Mouse (Mus musculus) intestine, embryonic 14.5 days (tissue): ENCODE data around the gene S100a8. TPM values are rescaled to one million over a fixed set of nuclear protein-coding genes. Genes with fewer than 3 reads are reported as not detected.

Experiments used
- ATAC-seq: fragments of 200-750 bp; cut with Nextera tagmentation; replicated peaks from 2 replicates; pipeline ENCODE4 v1.8.0; 2017; ENCODE audit warnings: low read depth, moderate number of reproducible peaks, moderate TSS enrichment, moderate library complexity; ENCODE audit not compliant: low FRiP score, low TSS enrichment
- DNase-seq: peaks from one replicate; pipeline ENCODE4 v3.0.0-alpha.2; 2018; ENCODE audit warnings: low spot score
- H3K27ac ChIP-seq: fragments of 300-500 bp; sonication (generic); 2 replicates; pipeline ENCODE4 v1.5.1; 2014; ENCODE audit warnings: low read depth, mild to moderate bottlenecking, control low read depth
- H3K27me3 ChIP-seq: fragments of 300-500 bp; sonication (generic); replicated peaks from 2 replicates; pipeline ENCODE4 v1.6.1; 2014; ENCODE audit warnings: low read length, control low read depth; ENCODE audit not compliant: control insufficient read depth, insufficient read depth
- H3K36me3 ChIP-seq: fragments of 300-500 bp; sonication (generic); 2 replicates; pipeline ENCODE4 v1.6.1; 2014; ENCODE audit warnings: low read length, control low read depth; ENCODE audit not compliant: control insufficient read depth, insufficient read depth
- H3K4me1 ChIP-seq: fragments of 300-500 bp; sonication (generic); replicated peaks from 2 replicates; pipeline ENCODE4 v1.6.1; 2014; ENCODE audit warnings: low read length, control low read depth, mixed read lengths; ENCODE audit not compliant: control insufficient read depth, insufficient read depth
- H3K4me2 ChIP-seq: fragments of 300-500 bp; sonication (generic); 2 replicates; pipeline ENCODE4 v1.6.1; 2014; ENCODE audit warnings: low read length
- H3K4me3 ChIP-seq: fragments of 300-500 bp; sonication (generic); 2 replicates; pipeline ENCODE4 v1.5.1; 2014; ENCODE audit warnings: low read depth, low read length, control low read depth, mixed read lengths
- H3K9ac ChIP-seq: fragments of 300-500 bp; sonication (generic); 2 replicates; pipeline ENCODE4 v1.6.1; 2014; ENCODE audit warnings: mild to moderate bottlenecking, low read length
- H3K9me3 ChIP-seq: fragments of 300-500 bp; sonication (generic); 2 replicates; pipeline ENCODE4 v1.6.1; 2016; ENCODE audit warnings: low read length, control low read depth; ENCODE audit not compliant: control insufficient read depth
- WGBS: fragments of 180-500 bp; shearing (Covaris S2); extraction: QIAGEN DNeasy Blood & Tissue Kit; methylation state at CpG from one replicate; pipeline ENCODE4 v1.1.7; 2014; 5-methylcytosine and 5-hydroxymethylcytosine counted together
- polyA plus RNA-seq: library from polyadenylated mRNA; unstranded; fragments of >200 nt; fragmentation: Nextera tagmentation; extraction: Ambion mirVana; gene quantifications from 2 replicates; pipeline ENCODE4 v1.2.1, GENCODE M21; 2014

The S100a8 gene
- polyA plus RNA-seq = 2.3 and 14.3 TPM in 2 replicates

GRCm38 (mm10) chr3:90668846-90669245 is at the start of gene S100a8:
S100a8 (plus strand) TSS chr3:90668978.
- 73% methylated on average over 8 of the region's 8 CpGs for WGBS
- H3K27me3 ChIP-seq = no peaks in the 10 kb centered on the region
- no peak within 1 kb of the TSS for H3K27ac ChIP-seq
- H3K4me3 ChIP-seq = no peak within 1 kb of the TSS
- H3K4me2 ChIP-seq = no peak within 1 kb of the TSS
- no peaks in the 10 kb centered on the region for H3K36me3 ChIP-seq
- H3K4me1 ChIP-seq = no peaks in the 10 kb centered on the region
- no peak within 1 kb of the TSS for H3K9ac ChIP-seq
- ATAC-seq (no peak), DNase-seq (no peak)
- no peaks in the 10 kb centered on the region for H3K9me3 ChIP-seq

- WGBS = 47% methylated on average over 7 of the region's 7 CpGs
These were observed 47.2 kb upstream of the S100a8 start for GRCm38 (mm10) chr3:90621552-90621951.

GRCm38 (mm10) chr3:90623435-90624071 is 45.2 kb upstream of the S100a8 start:
- H3K4me2 ChIP-seq = no peak overlapping the region
- no peaks in the 10 kb centered on the region for H3K9me3 ChIP-seq
- no peak overlapping the region for H3K9ac ChIP-seq
- H3K27me3 ChIP-seq = no peaks in the 10 kb centered on the region
- peak overlapping the region; percentile 39; the same call in 1 of the 2 replicates for H3K27ac ChIP-seq
- H3K4me1 ChIP-seq = peaks cover 12% of the 10 kb centered on the region
- ATAC-seq (no peak), DNase-seq (peak; percentile 86)
- no peak overlapping the region for H3K4me3 ChIP-seq
- WGBS = 14% methylated on average over 2 of the region's 2 CpGs
- H3K36me3 ChIP-seq = no peaks in the 10 kb centered on the region

More at GRCm38 (mm10) chr3:90621552-90621951, 47.2 kb upstream of the S100a8 start:
- Histone ChIP-seq H3K36me3 (no peaks in the 10 kb centered on the region), H3K4me1 (peaks cover 12% of the 10 kb centered on the region), H3K27ac (no peak overlapping the region), H3K4me2 (no peak overlapping the region), H3K9ac (no peak overlapping the region), H3K4me3 (no peak overlapping the region), H3K9me3 (no peaks in the 10 kb centered on the region), H3K27me3 (no peaks in the 10 kb centered on the region)
- ATAC-seq = no peak
- DNase-seq = no peak

GRCm38 (mm10) chr3:90625496-90625895 is 43.3 kb upstream of the S100a8 start:
- peak overlapping the region; percentile 69; the same call in 1 of the 2 replicates for H3K27ac ChIP-seq

GRCm38 (mm10) chr3:90626266-90627021 is 42.3 kb upstream of the S100a8 start:
- Histone ChIP-seq H3K4me2 (peak overlapping the region; percentile 3), H3K27me3 (no peaks in the 10 kb centered on the region), H3K9ac (no peak overlapping the region), H3K27ac (peak overlapping the region; percentile 69), H3K9me3 (no peaks in the 10 kb centered on the region), H3K4me3 (no peak overlapping the region), H3K4me1 (peaks cover 12% of the 10 kb centered on the region), H3K36me3 (no peaks in the 10 kb centered on the region)
- DNase-seq (no peak), ATAC-seq (peak; percentile 75)
- 33% methylated on average over 9 of the region's 9 CpGs for WGBS

More at GRCm38 (mm10) chr3:90625496-90625895, 43.3 kb upstream of the S100a8 start:
- WGBS = 75% methylated on average over 5 of the region's 5 CpGs
- ATAC-seq = no peak
- DNase-seq = no peak
- H3K4me2 ChIP-seq = no peak overlapping the region
- no peak overlapping the region for H3K4me3 ChIP-seq
- no peaks in the 10 kb centered on the region for H3K36me3 ChIP-seq
- H3K27me3 ChIP-seq = no peaks in the 10 kb centered on the region
- no peaks in the 10 kb centered on the region for H3K9me3 ChIP-seq
- H3K4me1 ChIP-seq = peaks cover 12% of the 10 kb centered on the region
- no peak overlapping the region for H3K9ac ChIP-seq

GRCm38 (mm10) chr3:90627366-90627765 is 41.4 kb upstream of the S100a8 start:
- peak overlapping the region; percentile 3; the same call in 1 of the 2 replicates for H3K4me2 ChIP-seq
- DNase-seq = no peak
- H3K27ac ChIP-seq = peak overlapping the region; percentile 69
- peaks cover 12% of the 10 kb centered on the region for H3K4me1 ChIP-seq
- H3K9ac ChIP-seq = no peak overlapping the region
- WGBS = 91% methylated on average over 5 of the region's 5 CpGs
- no peaks in the 10 kb centered on the region for H3K9me3 ChIP-seq
- no peaks in the 10 kb centered on the region for H3K27me3 ChIP-seq
- no peak overlapping the region for H3K4me3 ChIP-seq
- H3K36me3 ChIP-seq = no peaks in the 10 kb centered on the region
- no peak for ATAC-seq

GRCm38 (mm10) chr3:90627807-90628206 is 41.0 kb upstream of the S100a8 start:
- H3K4me1 ChIP-seq = peaks cover 12% of the 10 kb centered on the region
- no peak overlapping the region for H3K27ac ChIP-seq
- no peaks in the 10 kb centered on the region for H3K9me3 ChIP-seq
- no peaks in the 10 kb centered on the region for H3K36me3 ChIP-seq
- H3K4me2 ChIP-seq = no peak overlapping the region
- no peaks in the 10 kb centered on the region for H3K27me3 ChIP-seq
- no peak overlapping the region for H3K4me3 ChIP-seq
- ATAC-seq = no peak
- DNase-seq = no peak
- WGBS = 58% methylated on average over 4 of the region's 4 CpGs
- no peak overlapping the region for H3K9ac ChIP-seq

- Histone ChIP-seq H3K27ac (no peak overlapping the region), H3K9ac (no peak overlapping the region), H3K27me3 (no peaks in the 10 kb centered on the region), H3K9me3 (no peaks in the 10 kb centered on the region), H3K36me3 (no peaks in the 10 kb centered on the region), H3K4me2 (no peak overlapping the region), H3K4me1 (no peaks in the 10 kb centered on the region), H3K4me3 (no peak overlapping the region)
- 88% methylated on average over 2 of the region's 2 CpGs for WGBS
- no peak for DNase-seq
- no peak for ATAC-seq
These were observed 39.5 kb upstream of the S100a8 start for GRCm38 (mm10) chr3:90629298-90629697.
